Mouse (Mus musculus): Measurements from ENCODE around the gene Dab1. TPM values are rescaled to one million over a fixed set of nuclear protein-coding genes. Genes with fewer than 3 reads are reported as not detected.

Dab1 gene
- polyA plus RNA-seq (2015; fragmentation: Nextera tagmentation; extraction: Ambion mirVana): 20.1 and 20.3 TPM in 2 replicates

DNA sequence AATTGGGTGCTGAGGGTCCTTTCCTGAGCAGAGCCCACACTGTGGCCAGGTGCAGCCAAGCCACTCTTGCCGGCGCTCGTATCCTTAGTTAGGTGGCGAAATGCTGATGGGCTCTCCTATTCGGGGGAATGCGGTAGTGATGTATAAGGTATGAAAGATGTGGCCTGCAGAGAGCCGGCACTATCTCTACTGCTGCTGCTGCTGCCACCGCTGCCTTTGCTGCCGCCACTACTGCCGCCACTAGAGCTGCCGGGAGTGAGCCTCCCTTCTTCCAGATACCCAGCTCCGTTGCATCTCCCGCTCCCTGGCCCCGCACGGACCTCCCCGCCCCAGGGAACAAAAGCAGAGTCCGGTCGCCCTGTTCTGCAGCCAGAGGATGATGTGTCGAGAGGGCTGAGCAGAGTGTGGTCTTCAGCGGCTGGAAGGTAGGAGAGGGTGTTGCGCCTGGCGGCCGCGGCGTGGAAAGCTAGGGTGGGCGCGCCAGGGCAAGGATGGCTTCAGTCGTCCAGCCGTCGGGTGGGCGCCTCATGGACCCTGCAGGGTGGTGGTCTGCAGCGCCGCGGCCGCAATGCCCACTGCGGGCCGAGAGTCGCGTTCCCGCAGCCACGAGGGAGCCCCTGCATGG is at the start of gene Dab1:
Dab1 (plus strand) TSS at position 39 of the 625 bp plus-strand sequence.
- Histone ChIP-seq H3K27ac (no peak within 1 kb of the TSS), H3K36me3 (no peaks in the 10 kb centered on the region), H3K9ac (no peak within 1 kb of the TSS), H3K27me3 (peaks cover 68% of the 10 kb centered on the region), H3K4me1 (peaks cover 25% of the 10 kb centered on the region), H3K9me3 (replicated peaks) (no peaks in the 10 kb centered on the region), H3K4me2 (peak within 1 kb of the TSS; percentile 79), H3K4me3 (replicated peaks) (peak within 1 kb of the TSS; percentile 41)
- under 1% methylated on average over 41 of the region's 41 CpGs for WGBS
- ATAC-seq (replicated peaks; ENCODE audit: low FRiP score): peak; percentile 58

GRCm38 (mm10) chr4:103571721-103572352 is 47.3 kb upstream of the Dab1 start:
- no peaks in the 10 kb centered on the region for H3K27me3 ChIP-seq
- H3K4me2 ChIP-seq: no peak overlapping the region
- no peak overlapping the region for H3K4me3 ChIP-seq (replicated peaks)
- no peaks in the 10 kb centered on the region for H3K9me3 ChIP-seq (replicated peaks)
- no peaks in the 10 kb centered on the region for H3K36me3 ChIP-seq
- no peak for ATAC-seq (replicated peaks; ENCODE audit: low FRiP score)
- no peak overlapping the region for H3K27ac ChIP-seq
- 59% methylated on average over 4 of the region's 4 CpGs for WGBS
- no peak overlapping the region for H3K9ac ChIP-seq
- H3K4me1 ChIP-seq: no peaks in the 10 kb centered on the region

DNA sequence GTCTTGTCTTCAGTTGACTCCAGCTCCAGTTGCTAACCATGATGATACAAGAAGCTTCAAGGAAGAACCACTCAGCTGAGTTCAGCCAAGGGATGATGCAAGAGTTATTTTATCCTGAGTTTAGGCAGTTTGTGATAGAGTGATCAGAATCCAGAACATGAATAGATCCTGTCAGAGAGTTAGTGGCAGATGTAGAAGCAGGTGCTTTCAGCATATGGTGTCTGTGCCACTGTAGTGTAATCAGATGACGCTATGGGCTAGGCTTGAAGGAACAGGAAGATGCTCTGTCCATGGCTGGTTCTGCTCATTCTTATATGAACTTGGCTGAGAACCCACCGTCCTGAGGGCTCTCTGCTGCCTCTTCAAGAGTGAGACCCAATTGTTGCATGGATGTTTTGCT is 43.6 kb upstream of the Dab1 start:
- 72% methylated on average over 2 of the region's 2 CpGs for WGBS
- Histone ChIP-seq H3K4me1 (no peaks in the 10 kb centered on the region), H3K27me3 (no peaks in the 10 kb centered on the region), H3K9ac (no peak overlapping the region), H3K9me3 (replicated peaks) (no peaks in the 10 kb centered on the region), H3K4me2 (no peak overlapping the region), H3K27ac (no peak overlapping the region), H3K36me3 (no peaks in the 10 kb centered on the region), H3K4me3 (replicated peaks) (no peak overlapping the region)
- no peak for ATAC-seq (replicated peaks; ENCODE audit: low FRiP score)

GRCm38 (mm10) chr4:103576305-103576704 is 42.9 kb upstream of the Dab1 start:
- 86% methylated on average over 6 of the region's 6 CpGs for WGBS
- H3K4me3 ChIP-seq (replicated peaks): no peak overlapping the region
- H3K9me3 ChIP-seq (replicated peaks): no peaks in the 10 kb centered on the region
- no peak overlapping the region for H3K9ac ChIP-seq
- no peaks in the 10 kb centered on the region for H3K36me3 ChIP-seq
- H3K4me1 ChIP-seq: no peaks in the 10 kb centered on the region
- H3K4me2 ChIP-seq: no peak overlapping the region
- ATAC-seq (replicated peaks; ENCODE audit: low FRiP score): no peak
- no peak overlapping the region for H3K27ac ChIP-seq
- H3K27me3 ChIP-seq: no peaks in the 10 kb centered on the region

GRCm38 (mm10) chr4:103577111-103577815 is 41.9 kb upstream of the Dab1 start:
- Histone ChIP-seq H3K27me3 (no peaks in the 10 kb centered on the region), H3K27ac (no peak overlapping the region), H3K4me3 (replicated peaks) (no peak overlapping the region), H3K4me1 (no peaks in the 10 kb centered on the region), H3K9me3 (replicated peaks) (no peaks in the 10 kb centered on the region), H3K36me3 (no peaks in the 10 kb centered on the region), H3K9ac (no peak overlapping the region), H3K4me2 (no peak overlapping the region)
- no peak for ATAC-seq (replicated peaks; ENCODE audit: low FRiP score)
- 77% methylated on average over 4 of the region's 4 CpGs for WGBS

DNA sequence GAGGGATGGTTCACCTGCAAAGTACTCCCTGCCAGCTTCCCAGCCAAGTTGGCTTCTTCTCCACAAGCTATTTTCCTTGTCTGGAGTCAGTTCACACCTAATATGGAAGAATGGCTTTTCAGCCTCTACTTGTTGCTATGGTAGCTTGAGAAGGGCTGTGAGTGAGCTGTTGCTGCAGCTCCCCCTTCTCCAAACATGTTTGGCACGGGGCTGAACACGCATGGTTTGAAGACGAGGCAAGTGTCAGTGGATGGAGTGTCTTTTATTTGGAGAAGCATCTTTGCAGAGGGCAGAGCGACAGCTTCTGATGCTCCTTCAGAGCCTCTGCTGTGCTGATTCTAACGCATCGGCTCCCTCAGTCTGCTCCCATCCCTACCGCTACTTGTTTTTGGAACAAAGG is 41.3 kb upstream of the Dab1 start:
- no peak for ATAC-seq (replicated peaks; ENCODE audit: low FRiP score)
- Histone ChIP-seq H3K9ac (no peak overlapping the region), H3K27me3 (no peaks in the 10 kb centered on the region), H3K4me2 (no peak overlapping the region), H3K36me3 (no peaks in the 10 kb centered on the region), H3K4me3 (replicated peaks) (no peak overlapping the region), H3K4me1 (no peaks in the 10 kb centered on the region), H3K9me3 (replicated peaks) (no peaks in the 10 kb centered on the region), H3K27ac (no peak overlapping the region)
- 91% methylated on average over 7 of the region's 7 CpGs for WGBS

GRCm38 (mm10) chr4:103580021-103580420 is 39.1 kb upstream of the Dab1 start:
- Histone ChIP-seq H3K27ac (no peak overlapping the region), H3K9me3 (replicated peaks) (no peaks in the 10 kb centered on the region), H3K4me3 (replicated peaks) (no peak overlapping the region), H3K36me3 (no peaks in the 10 kb centered on the region), H3K9ac (no peak overlapping the region), H3K4me2 (no peak overlapping the region), H3K4me1 (no peaks in the 10 kb centered on the region), H3K27me3 (no peaks in the 10 kb centered on the region)
- 85% methylated on average over 9 of the region's 9 CpGs for WGBS
- no peak for ATAC-seq (replicated peaks; ENCODE audit: low FRiP score)

DNA sequence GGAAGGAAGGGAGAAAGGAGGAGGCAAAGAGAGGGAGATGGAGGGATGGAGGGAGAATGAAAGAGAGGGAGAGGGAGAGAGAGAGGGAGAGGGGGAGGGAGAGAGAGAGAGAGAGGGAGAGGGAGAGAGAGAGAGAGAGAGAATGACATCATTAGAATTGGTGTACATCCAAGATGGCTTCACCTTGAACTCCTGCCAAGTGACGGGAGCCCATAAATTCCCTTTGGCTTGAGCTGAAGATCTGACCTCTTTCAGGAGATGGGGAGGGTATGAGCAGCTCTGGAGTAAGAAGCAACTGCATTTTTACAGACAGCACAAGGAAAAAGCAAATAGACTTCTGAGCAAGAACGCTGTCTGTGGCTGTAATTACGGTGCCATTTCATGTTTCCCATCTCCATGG is 4.1 kb upstream of the Dab1 start:
- Histone ChIP-seq H3K4me2 (no peak overlapping the region), H3K27ac (no peak overlapping the region), H3K9ac (no peak overlapping the region), H3K4me1 (peaks cover 10% of the 10 kb centered on the region), H3K36me3 (no peaks in the 10 kb centered on the region), H3K9me3 (replicated peaks) (no peaks in the 10 kb centered on the region), H3K27me3 (peaks cover 36% of the 10 kb centered on the region), H3K4me3 (replicated peaks) (no peak overlapping the region)
- no peak for ATAC-seq (replicated peaks; ENCODE audit: low FRiP score)
- WGBS: 69% methylated on average over 3 of the region's 3 CpGs

DNA sequence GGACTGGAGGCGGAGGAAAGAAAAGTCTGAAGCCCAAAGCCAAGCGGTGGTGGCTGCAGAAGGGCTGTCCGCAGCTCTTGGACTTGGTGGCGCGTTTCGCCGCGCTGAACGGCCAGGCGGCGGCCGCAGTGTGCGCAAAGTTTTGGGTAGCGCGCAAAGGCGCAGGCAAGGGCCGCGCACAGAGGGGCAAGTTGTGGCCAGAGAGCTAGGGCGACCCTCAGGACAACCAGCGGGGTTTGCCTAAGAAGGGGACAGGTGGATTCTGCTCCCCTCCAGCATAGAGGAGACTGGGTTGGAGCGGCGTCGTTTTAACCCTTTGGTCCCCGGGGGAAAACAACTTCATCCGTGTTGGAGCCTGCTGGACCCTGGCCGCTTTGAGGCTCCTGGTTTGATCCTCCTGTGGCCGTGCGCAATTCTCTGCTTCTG is 800 bp downstream of the Dab1 start:
- H3K9me3 ChIP-seq (replicated peaks): no peaks in the 10 kb centered on the region
- peak overlapping the region; percentile 79 for H3K4me2 ChIP-seq
- peak overlapping the region; percentile 41 for H3K4me3 ChIP-seq (replicated peaks)
- peaks cover 25% of the 10 kb centered on the region for H3K4me1 ChIP-seq
- peak; percentile 67 for ATAC-seq (replicated peaks; ENCODE audit: low FRiP score)
- H3K36me3 ChIP-seq: no peaks in the 10 kb centered on the region
- no peak overlapping the region for H3K9ac ChIP-seq
- under 1% methylated on average over 28 of the region's 28 CpGs for WGBS
- peaks cover 68% of the 10 kb centered on the region for H3K27me3 ChIP-seq
- no peak overlapping the region for H3K27ac ChIP-seq

DNA sequence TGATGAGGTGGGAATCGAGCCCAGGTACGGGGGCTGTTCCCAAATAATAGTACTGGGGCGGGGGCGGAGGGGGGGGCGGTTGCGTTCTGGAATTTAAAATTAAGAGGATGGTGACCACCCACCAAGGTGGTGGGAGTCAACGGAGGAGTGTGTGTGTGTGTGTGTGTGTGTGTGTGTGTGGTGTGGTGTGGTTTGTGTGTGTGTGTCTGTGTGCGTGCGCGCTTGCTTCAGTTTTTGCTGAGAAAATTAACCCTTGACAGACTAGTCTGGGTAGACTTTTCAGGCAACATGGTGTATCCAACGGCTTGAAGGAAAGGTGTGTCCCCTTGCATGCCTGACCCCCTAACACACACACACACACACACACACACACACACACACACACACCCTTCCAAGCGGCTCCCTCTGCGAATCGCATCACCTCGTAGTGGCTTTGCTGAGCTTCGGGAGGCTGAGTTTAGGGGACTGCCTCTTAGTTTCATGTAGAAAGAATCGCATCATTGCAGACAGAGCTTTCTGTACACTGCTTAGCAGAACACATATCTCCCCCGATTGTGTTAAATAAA is 1.5 kb downstream of the Dab1 start:
- Histone ChIP-seq H3K4me1 (peaks cover 25% of the 10 kb centered on the region), H3K27me3 (peaks cover 68% of the 10 kb centered on the region), H3K4me2 (peak overlapping the region; percentile 79), H3K9me3 (replicated peaks) (no peaks in the 10 kb centered on the region), H3K36me3 (no peaks in the 10 kb centered on the region), H3K9ac (no peak overlapping the region), H3K4me3 (replicated peaks) (peak overlapping the region; percentile 41), H3K27ac (no peak overlapping the region)
- WGBS: 8% methylated on average over 15 of the region's 18 CpGs
- no peak for ATAC-seq (replicated peaks; ENCODE audit: low FRiP score)

- Histone ChIP-seq H3K27me3 (peaks cover 66% of the 10 kb centered on the region), H3K4me2 (peak overlapping the region; percentile 79), H3K4me1 (peaks cover 25% of the 10 kb centered on the region), H3K9me3 (replicated peaks) (no peaks in the 10 kb centered on the region), H3K36me3 (no peaks in the 10 kb centered on the region), H3K27ac (no peak overlapping the region), H3K9ac (no peak overlapping the region), H3K4me3 (replicated peaks) (peak overlapping the region; percentile 41; the same call in 1 of the 2 replicates)
- ATAC-seq (replicated peaks; ENCODE audit: low FRiP score): peak; percentile 63
- WGBS: 7% methylated on average over 5 of the region's 5 CpGs
These were observed 2.4 kb downstream of the Dab1 start for GRCm38 (mm10) chr4:103621586-103621985.

DNA sequence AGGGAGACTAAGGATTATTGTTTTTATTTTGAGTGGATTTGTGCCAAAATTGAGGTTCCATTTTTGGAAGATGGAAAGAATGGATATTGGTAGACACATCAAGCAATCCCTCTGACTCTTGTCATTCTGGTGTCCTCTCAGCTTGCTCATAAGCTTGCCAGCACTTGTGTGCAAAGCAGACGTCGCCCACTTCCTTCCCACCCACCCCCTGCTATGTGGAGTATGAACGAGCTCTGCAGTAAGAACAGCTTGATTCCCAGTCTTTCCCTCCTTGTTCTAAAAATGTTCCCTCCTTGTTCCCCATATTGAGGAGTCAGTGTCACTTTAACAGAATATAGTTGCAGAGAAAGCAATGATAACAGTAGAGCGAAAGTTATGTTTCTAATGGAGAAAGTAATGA is 11.0 kb downstream of the Dab1 start:
- Histone ChIP-seq H3K27ac (no peak overlapping the region), H3K36me3 (no peaks in the 10 kb centered on the region), H3K9ac (no peak overlapping the region), H3K9me3 (replicated peaks) (no peaks in the 10 kb centered on the region), H3K4me3 (replicated peaks) (no peak overlapping the region), H3K4me2 (no peak overlapping the region), H3K4me1 (no peaks in the 10 kb centered on the region), H3K27me3 (no peaks in the 10 kb centered on the region)
- WGBS: 68% methylated on average over 4 of the region's 4 CpGs
- ATAC-seq (replicated peaks; ENCODE audit: low FRiP score): no peak

Data from kidney, embryonic 15.5 days (tissue).